Mouse (Mus musculus) liver, adult 2 months (tissue): ENCODE results near the gene Olfr1047.

Experiments
- CTCF ChIP-seq: fragments of 200-500 bp; IDR thresholded peaks from 2 replicates; pipeline ENCODE4 v1.5.1; 2011; ENCODE audit warnings: low read depth, low read length, control low read depth
- POLR2A ChIP-seq: fragments of 200-500 bp; IDR thresholded peaks from 2 replicates; pipeline ENCODE4 v1.6.1; 2011; ENCODE audit warnings: low read length, control low read depth; ENCODE audit not compliant: insufficient read depth; ENCODE audit errors: extremely low read depth

GRCm38 (mm10) chr2:86177720-86178119, 53.5 kb downstream of the Olfr1047 start, which contains the start of gene Olfr1044:
- TF ChIP-seq CTCF (no peak), POLR2A (no peak)
